Mouse (Mus musculus) testis, adult 2 months (tissue): ENCODE data around the gene Myh10. TPM values are rescaled to one million over a fixed set of nuclear protein-coding genes. Genes with fewer than 3 reads are reported as not detected.

ENCODE experiments used
- H3K27ac ChIP-seq: fragments of 200-500 bp; 2 replicates; pipeline ENCODE4 v1.5.1; 2012; ENCODE audit warnings: low read depth, low read length; ENCODE audit not compliant: control insufficient read depth, insufficient read depth
- H3K27me3 ChIP-seq: fragments of 200-500 bp; 2 replicates; pipeline ENCODE4 v1.6.1; 2012; ENCODE audit warnings: mild to moderate bottlenecking, low read length, moderate library complexity; ENCODE audit not compliant: control insufficient read depth, insufficient read depth
- H3K36me3 ChIP-seq: fragments of 200-500 bp; 2 replicates; pipeline ENCODE4 v1.6.1; 2012; ENCODE audit warnings: mild to moderate bottlenecking, low read length; ENCODE audit not compliant: control insufficient read depth, insufficient read depth
- H3K4me1 ChIP-seq: fragments of 200-500 bp; 2 replicates; pipeline ENCODE4 v1.6.1; 2012; ENCODE audit warnings: low read length; ENCODE audit not compliant: control insufficient read depth, insufficient read depth
- H3K4me3 ChIP-seq: fragments of 200-500 bp; 2 replicates; pipeline ENCODE4 v1.5.1; 2012; ENCODE audit warnings: low read depth, mild to moderate bottlenecking, low read length, moderate library complexity, mixed read lengths; ENCODE audit not compliant: control insufficient read depth
- CTCF ChIP-seq: fragments of 200-500 bp; IDR thresholded peaks from 2 replicates; pipeline ENCODE4 v1.5.1; 2012; ENCODE audit warnings: low read depth, mild to moderate bottlenecking, inconsistent platforms, low read length, moderate library complexity; ENCODE audit not compliant: control insufficient read depth, insufficient read depth, insufficient replicate concordance
- POLR2A ChIP-seq: fragments of 200-500 bp; IDR thresholded peaks from 2 replicates; pipeline ENCODE4 v1.6.1; 2012; ENCODE audit warnings: low read depth, mild to moderate bottlenecking, inconsistent platforms, low read length, moderate library complexity; ENCODE audit not compliant: control insufficient read depth
- polyA plus RNA-seq: library from polyadenylated mRNA; depleted of rRNA; stranded (reverse); fragments of >200 nt; gene quantifications from 2 replicates; pipeline ENCODE4 v1.2.3, GENCODE M21; 2012

Myh10 gene
- polyA plus RNA-seq, 1 experiment: 44.2 TPM

- Histone ChIP-seq H3K27ac (no peak overlapping the region), H3K36me3 (no peaks in the 10 kb centered on the region), H3K4me3 (no peak overlapping the region), H3K27me3 (no peaks in the 10 kb centered on the region), H3K4me1 (no peaks in the 10 kb centered on the region)
- TF ChIP-seq POLR2A: no peak
- TF ChIP-seq CTCF: no peak
Observed at GRCm38 (mm10) chr11:68657811-68658210, 33.5 kb upstream of the Myh10 start.

GRCm38 (mm10) chr11:68665331-68665730 lies 26.0 kb upstream of the Myh10 start:
- H3K4me1 ChIP-seq: peaks cover 4% of the 10 kb centered on the region
- no peak overlapping the region for H3K4me3 ChIP-seq
- no peaks in the 10 kb centered on the region for H3K36me3 ChIP-seq
- H3K27ac ChIP-seq: peak overlapping the region; percentile 39; the same call in 1 of the 2 replicates
- H3K27me3 ChIP-seq: no peaks in the 10 kb centered on the region
- TF ChIP-seq CTCF (no peak), POLR2A (no peak)

- no peak overlapping the region for H3K27ac ChIP-seq
- TF ChIP-seq POLR2A (no peak), CTCF (no peak)
Observed at GRCm38 (mm10) chr11:68666210-68666609, 25.1 kb upstream of the Myh10 start.

GRCm38 (mm10) chr11:68672270-68672970 lies 18.9 kb upstream of the Myh10 start:
- Histone ChIP-seq H3K4me3 (no peak overlapping the region), H3K27me3 (no peaks in the 10 kb centered on the region), H3K36me3 (no peaks in the 10 kb centered on the region), H3K4me1 (no peaks in the 10 kb centered on the region), H3K27ac (no peak overlapping the region)
- TF ChIP-seq POLR2A (no peak), CTCF (no peak)

More at GRCm38 (mm10) chr11:68666210-68666609, 25.1 kb upstream of the Myh10 start:
- H3K4me1 ChIP-seq: peaks cover 4% of the 10 kb centered on the region
- no peaks in the 10 kb centered on the region for H3K27me3 ChIP-seq
- H3K36me3 ChIP-seq: no peaks in the 10 kb centered on the region
- no peak overlapping the region for H3K4me3 ChIP-seq

GRCm38 (mm10) chr11:68674071-68674470 lies 17.3 kb upstream of the Myh10 start:
- no peak overlapping the region for H3K4me3 ChIP-seq
- H3K36me3 ChIP-seq: no peaks in the 10 kb centered on the region
- no peaks in the 10 kb centered on the region for H3K27me3 ChIP-seq
- no peak overlapping the region for H3K27ac ChIP-seq
- TF ChIP-seq POLR2A (no peak), CTCF (no peak)
- no peaks in the 10 kb centered on the region for H3K4me1 ChIP-seq

GRCm38 (mm10) chr11:68674643-68675042 lies 16.7 kb upstream of the Myh10 start:
- no peak overlapping the region for H3K27ac ChIP-seq
- no peaks in the 10 kb centered on the region for H3K36me3 ChIP-seq
- TF ChIP-seq POLR2A: no peak
- TF ChIP-seq CTCF: no peak
- H3K27me3 ChIP-seq: no peaks in the 10 kb centered on the region
- no peak overlapping the region for H3K4me3 ChIP-seq
- H3K4me1 ChIP-seq: no peaks in the 10 kb centered on the region

GRCm38 (mm10) chr11:68675274-68675673 lies 16.1 kb upstream of the Myh10 start:
- H3K4me3 ChIP-seq: no peak overlapping the region
- H3K27me3 ChIP-seq: no peaks in the 10 kb centered on the region
- H3K4me1 ChIP-seq: no peaks in the 10 kb centered on the region
- no peak for TF ChIP-seq POLR2A
- TF ChIP-seq CTCF: no peak
- H3K27ac ChIP-seq: no peak overlapping the region
- H3K36me3 ChIP-seq: no peaks in the 10 kb centered on the region

GRCm38 (mm10) chr11:68681254-68681839 lies 10.0 kb upstream of the Myh10 start:
- H3K4me3 ChIP-seq: no peak overlapping the region
- H3K4me1 ChIP-seq: no peaks in the 10 kb centered on the region
- H3K27ac ChIP-seq: no peak overlapping the region
- H3K27me3 ChIP-seq: no peaks in the 10 kb centered on the region
- TF ChIP-seq CTCF (peak; percentile 6; the same call in 1 of the 2 replicates), POLR2A (no peak)
- no peaks in the 10 kb centered on the region for H3K36me3 ChIP-seq
